Comparison of ENCODE assay signal across 22 mouse cellular contexts in genomic region chr12:56687640-56688481, GRCm38 (mm10). TPM values are rescaled to one million over a fixed set of nuclear protein-coding genes. Genes with fewer than 3 reads are reported as not detected.
"Had no signal": no experiment of that assay in that cellular context is flagged by ENCODE, and none has a peak within 500 bp of the region (broad histone marks: within the 10 kb centered on the region; RNA-seq: fewer than 3 reads in every experiment).

No protein-coding gene starts in this region.

- H3K36me3 ChIP-seq: limb, embryonic 12.5 days; liver, embryonic 13.5 days; lung, embryonic 15.5 days; midbrain, embryonic 15.5 days; neural tube, embryonic 12.5 days had no signal

- ATAC-seq: intestine, postnatal 0 days; liver, postnatal 0 days; midbrain, embryonic 15.5 days had no signal

- H3K9ac ChIP-seq: limb, embryonic 12.5 days; liver, embryonic 13.5 days; liver, postnatal 0 days; lung, embryonic 15.5 days; midbrain, embryonic 15.5 days; neural tube, embryonic 12.5 days had no signal

- H3K4me3 ChIP-seq: layer of hippocampus, adult 2 months; limb, embryonic 12.5 days; liver, embryonic 13.5 days; lung, embryonic 15.5 days; megakaryocyte, embryonic 14.5 days; midbrain, embryonic 15.5 days; neural tube, embryonic 12.5 days had no signal

- H3K9me3 ChIP-seq: limb, embryonic 12.5 days; liver, embryonic 13.5 days; lung, embryonic 15.5 days; midbrain, embryonic 15.5 days; neural tube, embryonic 12.5 days had no signal

- H3K4me2 ChIP-seq: limb, embryonic 12.5 days; liver, embryonic 13.5 days; lung, embryonic 15.5 days; midbrain, embryonic 15.5 days; neural tube, embryonic 12.5 days had no signal

- H3K27ac ChIP-seq: layer of hippocampus, adult 2 months; limb, embryonic 12.5 days; liver, embryonic 13.5 days; lung, embryonic 15.5 days; macrophage; midbrain, embryonic 15.5 days; neural tube, embryonic 12.5 days; stomach, postnatal 0 days had no signal

- DNase-seq: kidney, adult 9 months; kidney, postnatal 10 days; kidney, postnatal 4 days; liver; liver, embryonic 13.5 days; liver, postnatal 0 days; lung, postnatal 14 days; right cerebral cortex, adult 18-20 months; right cerebral cortex, postnatal 25 days; thymus, postnatal 14 days had no signal

RNA-seq across cellular contexts. Expression of gene Pax9, which starts 3.7 kb away (rescaled TPM):
- total RNA-seq: layer of hippocampus, adult 2 months; layer of hippocampus, postnatal 10 days; left cerebral cortex, postnatal 36 days had no signal
- polyA plus RNA-seq: intestine, postnatal 0 days; macrophage; midbrain, embryonic 15.5 days; small intestine, adult 2 months had no signal
